Mouse (Mus musculus): ENCODE measurements around the gene Ehbp1. TPM values are rescaled to one million over a fixed set of nuclear protein-coding genes. Genes with fewer than 3 reads are reported as not detected.

Gene Ehbp1
- polyA plus RNA-seq, 1 experiment from 2014 or later = 6.7 TPM

- H3K9me3 ChIP-seq = no peaks in the 10 kb centered on the region
- no peak overlapping the region for H3K27ac ChIP-seq (replicated peaks)
- no peaks in the 10 kb centered on the region for H3K36me3 ChIP-seq (replicated peaks)
- no peak for DNase-seq (ENCODE audit: low spot score)
- H3K4me1 ChIP-seq = no peaks in the 10 kb centered on the region
- no peak overlapping the region for H3K4me3 ChIP-seq
- H3K27me3 ChIP-seq (replicated peaks; ENCODE audit: low read depth, poor library complexity, severe bottlenecking) = no peaks in the 10 kb centered on the region
- WGBS = 95% methylated on average over 1 of the region's 1 CpGs
These were observed 163.5 kb downstream of the Ehbp1 start for GRCm38 (mm10) chr11:22178569-22178968.

DNA sequence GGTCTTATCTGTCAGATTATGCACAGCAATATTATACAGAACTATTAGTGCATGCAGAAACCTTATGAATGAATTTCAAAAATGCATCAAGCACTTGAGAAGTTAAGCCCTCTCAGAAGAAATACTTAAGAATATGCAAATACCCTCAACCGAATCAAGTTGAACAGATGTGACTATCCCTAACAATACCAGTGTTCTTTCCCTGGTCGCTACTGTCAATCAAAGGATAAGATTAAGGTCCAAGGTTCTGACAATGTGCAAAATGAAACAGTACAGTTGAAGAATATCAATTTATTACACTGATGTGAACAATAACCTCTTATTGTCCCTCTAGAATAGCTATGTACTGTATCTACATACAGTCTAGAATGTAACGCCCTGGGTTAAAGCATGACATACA lies 167.8 kb downstream of the Ehbp1 start:
- Histone ChIP-seq H3K4me3 (no peak overlapping the region), H3K27me3 (replicated peaks; ENCODE audit: low read depth, poor library complexity, severe bottlenecking) (no peaks in the 10 kb centered on the region), H3K36me3 (replicated peaks) (peaks cover 10% of the 10 kb centered on the region; the same call in 1 of the 2 replicates), H3K27ac (replicated peaks) (no peak overlapping the region), H3K9me3 (no peaks in the 10 kb centered on the region), H3K4me1 (no peaks in the 10 kb centered on the region)
- WGBS = 89% methylated on average over 3 of the region's 3 CpGs
- no peak for DNase-seq (ENCODE audit: low spot score)

GRCm38 (mm10) chr11:22170962-22171638 lies 171.0 kb downstream of the Ehbp1 start:
- Histone ChIP-seq H3K9me3 (no peaks in the 10 kb centered on the region), H3K27ac (replicated peaks) (no peak overlapping the region), H3K36me3 (replicated peaks) (peaks cover 16% of the 10 kb centered on the region; the same call in 1 of the 2 replicates), H3K27me3 (replicated peaks; ENCODE audit: low read depth, poor library complexity, severe bottlenecking) (no peaks in the 10 kb centered on the region), H3K4me1 (no peaks in the 10 kb centered on the region), H3K4me3 (no peak overlapping the region)
- 93% methylated on average over 6 of the region's 6 CpGs for WGBS
- DNase-seq (ENCODE audit: low spot score) = no peak

DNA sequence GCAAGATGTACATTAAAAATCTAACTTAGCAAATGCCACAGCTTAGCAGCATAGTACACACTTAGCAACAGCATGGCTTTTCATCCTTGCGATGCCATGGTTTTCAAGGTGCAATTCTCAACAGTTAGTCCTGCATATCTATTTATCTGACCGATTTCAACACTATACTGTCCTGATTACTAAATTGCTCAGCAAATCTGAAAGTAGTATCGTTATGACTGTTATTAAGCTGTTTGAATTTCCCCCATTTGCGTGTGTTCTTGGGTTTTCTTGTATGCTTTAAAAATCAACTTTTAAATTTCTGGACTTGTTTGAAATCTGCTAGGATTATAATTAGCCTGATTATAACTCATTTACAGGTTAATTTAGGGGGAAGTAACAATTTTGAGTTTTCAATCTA lies 184.2 kb downstream of the Ehbp1 start:
- Histone ChIP-seq H3K9me3 (no peaks in the 10 kb centered on the region), H3K4me1 (no peaks in the 10 kb centered on the region), H3K27ac (replicated peaks) (no peak overlapping the region), H3K27me3 (replicated peaks; ENCODE audit: low read depth, poor library complexity, severe bottlenecking) (no peaks in the 10 kb centered on the region), H3K4me3 (no peak overlapping the region), H3K36me3 (replicated peaks) (no peaks in the 10 kb centered on the region)
- 95% methylated on average over 4 of the region's 4 CpGs for WGBS
- DNase-seq (ENCODE audit: low spot score) = no peak

GRCm38 (mm10) chr11:22156182-22156581 lies 185.9 kb downstream of the Ehbp1 start:
- H3K27me3 ChIP-seq (replicated peaks; ENCODE audit: low read depth, poor library complexity, severe bottlenecking) = no peaks in the 10 kb centered on the region
- DNase-seq (ENCODE audit: low spot score) = no peak
- WGBS = 92% methylated on average over 2 of the region's 2 CpGs

DNA sequence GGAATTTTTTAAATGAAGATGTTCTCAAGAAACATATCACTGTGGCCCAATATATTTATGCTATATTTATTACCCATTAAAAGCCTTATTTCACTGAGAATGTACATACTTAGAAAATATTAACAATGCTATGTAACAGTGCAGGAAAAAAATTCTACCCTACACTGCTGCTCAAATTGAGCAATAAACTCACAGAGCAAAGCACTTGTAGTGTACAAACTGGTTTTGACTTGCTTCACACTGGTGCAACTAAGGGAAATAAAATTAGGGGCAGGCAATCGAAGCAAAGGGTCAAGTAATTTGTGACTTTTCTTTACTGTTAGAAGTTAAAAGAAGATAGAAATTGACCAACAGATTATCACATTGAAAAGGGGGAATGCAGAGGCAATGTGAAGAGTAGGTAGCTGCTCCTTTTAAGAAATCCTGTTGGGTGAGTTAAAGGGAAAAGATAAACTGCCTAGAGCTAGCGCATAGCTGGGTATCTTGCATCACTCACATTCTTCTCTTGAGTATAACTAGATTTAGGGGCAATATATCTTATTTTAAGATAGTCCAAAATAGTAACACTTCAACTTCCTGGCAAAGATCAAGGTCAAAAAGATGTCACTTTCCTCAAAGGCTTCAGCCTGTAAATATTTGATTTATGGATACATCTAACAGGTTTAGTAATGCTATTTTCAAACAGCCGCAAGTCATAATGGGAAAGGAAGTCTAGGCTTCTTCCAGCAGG lies 186.6 kb downstream of the Ehbp1 start:
- no peak overlapping the region for H3K4me3 ChIP-seq
- no peak for DNase-seq (ENCODE audit: low spot score)
- H3K36me3 ChIP-seq (replicated peaks) = no peaks in the 10 kb centered on the region
- no peaks in the 10 kb centered on the region for H3K27me3 ChIP-seq (replicated peaks; ENCODE audit: low read depth, poor library complexity, severe bottlenecking)
- H3K27ac ChIP-seq (replicated peaks) = no peak overlapping the region
- no peaks in the 10 kb centered on the region for H3K4me1 ChIP-seq
- H3K9me3 ChIP-seq = no peaks in the 10 kb centered on the region
- WGBS = 89% methylated on average over 3 of the region's 3 CpGs

More at GRCm38 (mm10) chr11:22156182-22156581, 185.9 kb downstream of the Ehbp1 start:
- Histone ChIP-seq H3K9me3 (no peaks in the 10 kb centered on the region), H3K27ac (replicated peaks) (no peak overlapping the region), H3K4me3 (no peak overlapping the region), H3K4me1 (no peaks in the 10 kb centered on the region), H3K36me3 (replicated peaks) (no peaks in the 10 kb centered on the region)

DNA sequence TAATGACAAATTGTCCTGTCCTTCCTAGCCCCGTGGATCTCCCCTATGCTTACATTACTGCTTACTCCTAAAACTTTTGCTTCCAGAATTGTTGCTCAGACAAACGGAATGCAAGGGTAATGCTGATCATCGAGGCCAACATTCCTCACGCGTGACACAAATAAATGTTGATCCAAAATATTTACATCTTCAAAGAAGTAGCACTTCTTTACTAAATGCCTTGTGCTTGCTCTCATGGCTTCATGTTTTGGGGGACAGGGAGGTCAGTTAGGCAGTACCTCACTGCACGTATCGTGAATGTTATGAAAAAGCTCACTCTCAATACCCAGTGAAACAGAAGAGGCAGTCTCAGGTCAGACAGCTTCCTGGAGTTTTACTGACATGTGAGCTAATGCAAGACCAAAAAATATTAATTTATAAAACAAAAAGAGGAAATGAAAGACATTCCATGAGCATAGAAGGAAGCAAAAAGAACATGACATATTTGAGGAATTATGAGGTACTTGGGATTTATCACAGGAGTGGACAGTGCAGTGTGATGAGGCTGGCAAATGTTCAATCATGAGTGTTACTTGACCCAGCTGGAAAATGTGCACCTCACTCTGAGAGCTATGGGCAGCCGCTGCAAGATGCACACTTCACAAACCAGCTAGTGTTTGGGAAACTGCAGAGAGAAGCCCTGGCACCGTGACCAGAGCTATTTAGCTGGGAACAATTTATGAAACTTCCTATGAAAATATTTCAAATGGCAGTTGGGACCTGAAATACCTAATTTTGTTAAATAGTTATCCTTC lies 187.4 kb downstream of the Ehbp1 start:
- WGBS = 88% methylated on average over 9 of the region's 9 CpGs
- no peaks in the 10 kb centered on the region for H3K36me3 ChIP-seq (replicated peaks)

DNA sequence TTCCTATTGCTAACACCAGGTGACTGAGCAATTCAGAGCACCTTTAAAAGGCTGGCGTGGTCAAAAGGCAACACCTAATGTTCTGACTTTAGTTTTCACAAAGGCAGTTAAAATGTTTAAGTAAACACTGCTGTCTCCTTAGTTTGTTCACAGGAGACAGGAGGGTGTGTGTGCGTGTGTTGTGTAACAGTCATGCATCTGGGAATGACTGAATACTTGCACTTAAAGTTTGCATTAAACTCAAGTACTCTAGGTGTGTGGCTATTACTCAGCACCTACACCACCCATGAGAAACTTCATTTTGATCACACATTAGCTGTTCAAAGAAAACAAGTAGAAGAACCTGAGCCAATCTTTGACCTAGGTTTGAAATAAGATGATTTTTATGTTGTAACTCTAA lies 201.4 kb downstream of the Ehbp1 start:
- Histone ChIP-seq H3K27me3 (replicated peaks; ENCODE audit: low read depth, poor library complexity, severe bottlenecking) (no peaks in the 10 kb centered on the region), H3K36me3 (replicated peaks) (no peaks in the 10 kb centered on the region; the same call in 1 of the 2 replicates), H3K4me1 (no peaks in the 10 kb centered on the region), H3K4me3 (no peak overlapping the region), H3K27ac (replicated peaks) (no peak overlapping the region), H3K9me3 (no peaks in the 10 kb centered on the region)
- WGBS = 90% methylated on average over 2 of the region's 2 CpGs
- no peak for DNase-seq (ENCODE audit: low spot score)

More for the DNA sequence above, 187.4 kb downstream of the Ehbp1 start:
- no peak for DNase-seq (ENCODE audit: low spot score)
- H3K27me3 ChIP-seq (replicated peaks; ENCODE audit: low read depth, poor library complexity, severe bottlenecking) = no peaks in the 10 kb centered on the region
- no peak overlapping the region for H3K4me3 ChIP-seq
- no peaks in the 10 kb centered on the region for H3K4me1 ChIP-seq
- H3K9me3 ChIP-seq = no peaks in the 10 kb centered on the region
- H3K27ac ChIP-seq (replicated peaks) = no peak overlapping the region

- no peaks in the 10 kb centered on the region for H3K4me1 ChIP-seq
- H3K27ac ChIP-seq (replicated peaks) = no peak overlapping the region
- no peak for DNase-seq (ENCODE audit: low spot score)
- no peaks in the 10 kb centered on the region for H3K36me3 ChIP-seq (replicated peaks)
- H3K4me3 ChIP-seq = no peak overlapping the region
- H3K9me3 ChIP-seq = no peaks in the 10 kb centered on the region
- H3K27me3 ChIP-seq (replicated peaks; ENCODE audit: low read depth, poor library complexity, severe bottlenecking) = no peaks in the 10 kb centered on the region
These were observed 203.6 kb downstream of the Ehbp1 start for GRCm38 (mm10) chr11:22138466-22138865.

GRCm38 (mm10) chr11:22125188-22125587 lies 216.9 kb downstream of the Ehbp1 start:
- Histone ChIP-seq H3K27ac (replicated peaks) (no peak overlapping the region), H3K4me3 (no peak overlapping the region), H3K36me3 (replicated peaks) (no peaks in the 10 kb centered on the region), H3K4me1 (no peaks in the 10 kb centered on the region), H3K27me3 (replicated peaks; ENCODE audit: low read depth, poor library complexity, severe bottlenecking) (no peaks in the 10 kb centered on the region), H3K9me3 (no peaks in the 10 kb centered on the region)
- 96% methylated on average over 2 of the region's 2 CpGs for WGBS
- no peak for DNase-seq (ENCODE audit: low spot score)

GRCm38 (mm10) chr11:22118853-22119252 lies 223.2 kb downstream of the Ehbp1 start:
- no peak overlapping the region for H3K4me3 ChIP-seq
- H3K9me3 ChIP-seq = no peaks in the 10 kb centered on the region
- no peaks in the 10 kb centered on the region for H3K4me1 ChIP-seq
- H3K27ac ChIP-seq (replicated peaks) = no peak overlapping the region
- H3K36me3 ChIP-seq (replicated peaks) = no peaks in the 10 kb centered on the region
- WGBS = 92% methylated on average over 3 of the region's 3 CpGs
- H3K27me3 ChIP-seq (replicated peaks; ENCODE audit: low read depth, poor library complexity, severe bottlenecking) = no peaks in the 10 kb centered on the region
- DNase-seq (ENCODE audit: low spot score) = no peak

DNA sequence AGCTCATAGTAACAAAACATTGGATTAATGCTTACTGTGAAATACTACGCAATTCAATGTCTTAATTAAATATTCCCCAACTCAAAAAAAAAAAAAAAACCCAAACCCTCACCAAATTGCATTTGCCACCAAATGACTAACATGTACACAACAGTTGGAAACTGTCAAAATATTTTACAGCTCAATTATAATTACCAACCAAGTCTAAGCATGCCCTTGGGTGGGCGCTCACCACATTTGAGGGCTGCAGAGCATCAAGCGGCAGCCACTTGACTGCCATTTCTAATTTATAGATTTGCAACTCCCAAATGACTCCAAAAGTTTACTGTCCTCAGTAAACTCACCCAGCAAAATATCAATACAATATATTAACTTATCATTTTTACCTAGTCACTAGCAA lies 229.9 kb downstream of the Ehbp1 start:
- H3K27ac ChIP-seq (replicated peaks) = no peak overlapping the region
- no peak overlapping the region for H3K4me3 ChIP-seq
- H3K4me1 ChIP-seq = no peaks in the 10 kb centered on the region
- no peaks in the 10 kb centered on the region for H3K9me3 ChIP-seq
- no peak for DNase-seq (ENCODE audit: low spot score)
- no peaks in the 10 kb centered on the region for H3K27me3 ChIP-seq (replicated peaks; ENCODE audit: low read depth, poor library complexity, severe bottlenecking)
- WGBS = 94% methylated on average over 3 of the region's 3 CpGs
- H3K36me3 ChIP-seq (replicated peaks) = no peaks in the 10 kb centered on the region
